Mouse (Mus musculus) G1E (cell line): Measurements from ENCODE around the gene Fitm1.

Source experiments
- CTCF ChIP-seq: IDR thresholded peaks from 2 replicates; pipeline ENCODE4 v1.5.1; 2012; ENCODE audit warnings: low read depth, low read length, inconsistent platforms, mixed read lengths
- GATA1 ChIP-seq: IDR thresholded peaks from 2 replicates; pipeline ENCODE4 v1.6.1; 2012; ENCODE audit warnings: borderline replicate concordance, low read length, inconsistent platforms, mixed read lengths
- TAL1 ChIP-seq: conservative IDR thresholded peaks from 2 replicates; pipeline ENCODE4 v1.6.1; 2012; ENCODE audit warnings: low read depth, low read length, inconsistent platforms, mixed read lengths

GRCm38 (mm10) chr14:55589271-55589670 lies 13.9 kb downstream of the Fitm1 start:
- no peak for TF ChIP-seq CTCF
- TF ChIP-seq GATA1: no peak
- no peak for TF ChIP-seq TAL1
